Mouse (Mus musculus): ENCODE data around the gene Atg16l2. TPM values are rescaled to one million over a fixed set of nuclear protein-coding genes. Genes with fewer than 3 reads are reported as not detected.

Atg16l2 gene
- polyA plus RNA-seq (2012; rRNA removed): 19.5 and 29.0 TPM in 2 replicates

DNA sequence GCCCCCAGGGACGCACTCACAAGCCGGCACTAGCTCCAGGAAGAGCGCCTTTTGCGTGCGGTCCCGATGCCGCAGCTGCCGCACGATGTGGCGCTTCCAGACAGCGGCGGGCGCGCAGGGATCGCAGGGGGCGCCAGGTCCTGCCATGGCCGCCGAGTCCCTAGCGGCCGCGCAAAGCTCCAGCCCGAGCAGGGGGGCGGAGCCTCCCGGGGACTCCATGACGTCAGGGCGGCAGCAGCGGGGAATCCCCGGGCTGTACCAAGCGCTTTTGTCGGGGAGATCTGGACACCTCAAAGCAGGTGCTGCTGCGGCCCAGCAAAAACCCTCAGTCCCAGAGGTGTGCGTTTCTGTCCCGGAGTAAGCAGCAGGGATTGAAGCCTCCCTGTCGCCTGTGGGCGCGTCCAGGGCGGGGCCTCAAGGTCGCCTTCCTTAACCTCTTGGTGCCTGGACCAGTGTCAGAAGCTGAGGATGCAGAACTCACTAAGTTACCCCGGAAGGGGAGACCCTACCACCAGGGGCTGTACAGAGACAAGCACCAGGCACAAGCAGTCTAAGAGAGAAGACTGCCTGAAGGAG is at the start of gene Atg16l2:
TSS of gene Atg16l2 (minus strand) at position 371 of the 576 bp plus-strand sequence.

DNA sequence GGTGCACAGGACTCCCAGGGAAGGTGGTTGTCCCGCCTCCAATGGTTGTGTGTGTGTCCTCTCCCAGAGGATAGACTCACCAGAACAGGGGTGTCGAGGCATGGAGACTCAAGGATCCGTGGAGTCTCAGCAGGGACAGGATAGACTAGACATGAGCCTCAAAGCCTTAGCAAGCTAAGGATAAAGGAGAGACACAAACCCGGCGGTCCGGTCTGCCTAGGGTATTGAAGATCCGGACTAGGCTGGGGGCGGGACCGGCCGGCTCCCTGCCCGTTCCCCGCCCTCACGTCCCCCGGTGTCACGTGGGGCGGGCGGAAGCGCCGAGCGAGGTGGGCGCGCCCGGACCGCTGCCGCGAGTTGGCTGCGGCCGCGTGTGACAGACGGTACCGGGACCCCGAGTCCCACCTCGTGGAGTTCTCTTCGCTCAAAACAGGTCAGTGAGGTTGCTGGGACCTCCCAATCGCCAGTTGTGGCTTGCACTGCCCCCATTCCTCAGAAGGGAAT is 45.8 kb upstream of the Atg16l2 start, which contains the start of gene Arap1:
TSS of gene Arap1 (plus strand) at position 301 of the 504 bp plus-strand sequence.

DNA sequence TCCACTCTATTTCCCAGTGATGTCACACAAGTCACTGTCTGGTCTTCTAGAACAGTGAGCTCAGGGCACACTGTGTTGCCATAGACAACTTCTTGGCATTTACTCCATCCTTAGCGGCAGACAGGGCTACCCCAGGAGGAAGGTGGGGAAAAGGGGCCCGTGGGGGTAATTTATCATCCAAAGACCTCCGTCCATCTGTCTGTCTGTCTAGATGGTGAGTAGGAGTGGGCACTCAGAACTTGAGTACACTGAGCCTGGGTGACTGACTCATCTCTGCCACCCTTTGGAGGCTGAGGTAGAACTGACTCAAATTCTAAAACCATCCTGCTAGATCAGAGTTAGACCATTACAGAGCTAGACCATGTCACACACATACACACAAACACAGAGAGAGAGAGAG is 15.0 kb upstream of the Atg16l2 start, which contains the start of gene Stard10:
TSS of gene Stard10 (plus strand) at position 73 of the 400 bp plus-strand sequence.

Other genes with a start within 250 kb of the Atg16l2 start
- gene Fchsd2, start 209.4 kb downstream of the Atg16l2 start, polyA plus RNA-seq (2012; rRNA removed): 18.9 and 27.4 TPM in 2 replicates
- gene Stard10, start 14.8 kb upstream of the Atg16l2 start, polyA plus RNA-seq (2012; rRNA removed): 16.0 and 17.8 TPM in 2 replicates
- gene Arap1, start 45.8 kb upstream of the Atg16l2 start, polyA plus RNA-seq (2012; rRNA removed): 22.1 and 23.4 TPM in 2 replicates
- not detected in 2 replicates for gene Gm45837, start 108.6 kb upstream of the Atg16l2 start, polyA plus RNA-seq (2012; rRNA removed)
- gene Pde2a, start 119.4 kb upstream of the Atg16l2 start, polyA plus RNA-seq (2012; rRNA removed): 7.0 and 9.9 TPM in 2 replicates